Mouse (Mus musculus): Measurements from ENCODE around the gene Fbxl4.
"Not testable (repeated sequence)": the region's sequence is repeated elsewhere in the genome, so short reads cannot be mapped to it uniquely, and the experiment has no call there.

Gene Fbxl4

GRCm38 (mm10) chr4:22357266-22357930, at the start of gene Fbxl4:
Gene Fbxl4, plus strand, starts transcription at chr4:22357543.
- DNase-seq (ENCODE audit: low spot score): peak; percentile 90

GRCm38 (mm10) chr4:22314564-22314963, 42.8 kb upstream of the Fbxl4 start:
- no peak for DNase-seq (ENCODE audit: low spot score)

GRCm38 (mm10) chr4:22342816-22343573, 14.3 kb upstream of the Fbxl4 start:
- no peak for DNase-seq (ENCODE audit: low spot score)

GRCm38 (mm10) chr4:22349086-22349485, 8.3 kb upstream of the Fbxl4 start:
- DNase-seq (ENCODE audit: low spot score): not testable (repeated sequence)

- no peak for DNase-seq (ENCODE audit: low spot score)
Measured at GRCm38 (mm10) chr4:22357931-22358300, 573 bp downstream of the Fbxl4 start.

GRCm38 (mm10) chr4:22358487-22358886, 1.1 kb downstream of the Fbxl4 start:
- DNase-seq (ENCODE audit: low spot score): no peak

- DNase-seq (ENCODE audit: low spot score): peak; percentile 10
Measured at GRCm38 (mm10) chr4:22367368-22367767, 10.0 kb downstream of the Fbxl4 start.

- no peak for DNase-seq (ENCODE audit: low spot score)
Measured at GRCm38 (mm10) chr4:22378516-22378915, 21.2 kb downstream of the Fbxl4 start.

- DNase-seq (ENCODE audit: low spot score): no peak
Measured at GRCm38 (mm10) chr4:22380646-22381045, 23.3 kb downstream of the Fbxl4 start.

GRCm38 (mm10) chr4:22383528-22384265, 26.4 kb downstream of the Fbxl4 start:
- no peak for DNase-seq (ENCODE audit: low spot score)

GRCm38 (mm10) chr4:22390045-22390444, 32.7 kb downstream of the Fbxl4 start:
- peak; percentile 56 for DNase-seq (ENCODE audit: low spot score)

- DNase-seq (ENCODE audit: low spot score): no peak
Measured at GRCm38 (mm10) chr4:22392777-22393473, 35.6 kb downstream of the Fbxl4 start.

- DNase-seq (ENCODE audit: low spot score): no peak
Measured at GRCm38 (mm10) chr4:22395404-22395803, 38.1 kb downstream of the Fbxl4 start.

- no peak for DNase-seq (ENCODE audit: low spot score)
Measured at GRCm38 (mm10) chr4:22396484-22397000, 39.2 kb downstream of the Fbxl4 start.

- no peak for DNase-seq (ENCODE audit: low spot score)
Measured at GRCm38 (mm10) chr4:22397003-22397402, 39.7 kb downstream of the Fbxl4 start.

- no peak for DNase-seq (ENCODE audit: low spot score)
Measured at GRCm38 (mm10) chr4:22402032-22402431, 44.7 kb downstream of the Fbxl4 start.

- DNase-seq (ENCODE audit: low spot score): no peak
Measured at GRCm38 (mm10) chr4:22402930-22403329, 45.6 kb downstream of the Fbxl4 start.

- no peak for DNase-seq (ENCODE audit: low spot score)
Measured at GRCm38 (mm10) chr4:22420627-22421026, 63.3 kb downstream of the Fbxl4 start.

- no peak for DNase-seq (ENCODE audit: low spot score)
Measured at GRCm38 (mm10) chr4:22422400-22422799, 65.1 kb downstream of the Fbxl4 start.

- DNase-seq (ENCODE audit: low spot score): no peak
Measured at GRCm38 (mm10) chr4:22428150-22428549, 70.8 kb downstream of the Fbxl4 start.

GRCm38 (mm10) chr4:22469575-22469974, 112.2 kb downstream of the Fbxl4 start:
- DNase-seq (ENCODE audit: low spot score): no peak
